Mouse (Mus musculus) liver, embryonic 11.5 days (tissue): ENCODE data around the gene Wnk2. TPM values are rescaled to one million over a fixed set of nuclear protein-coding genes. Genes with fewer than 3 reads are reported as not detected.

Experiments
- ATAC-seq: fragments of 200-750 bp; cut with Nextera tagmentation; replicated peaks from 2 replicates; pipeline ENCODE4 v1.8.0; 2017; ENCODE audit warnings: moderate number of reproducible peaks, mild to moderate bottlenecking, moderate TSS enrichment, moderate library complexity; ENCODE audit not compliant: low FRiP score
- DNase-seq: peaks from one replicate; pipeline ENCODE4 v3.0.0-alpha.2; 2017; ENCODE audit warnings: low spot score
- H3K27ac ChIP-seq: fragments of 300-500 bp; sonication (generic); 2 replicates; pipeline ENCODE4 v1.5.1; 2014; ENCODE audit warnings: mild to moderate bottlenecking, low read depth, low read length, control low read depth
- H3K27me3 ChIP-seq: fragments of 300-500 bp; sonication (generic); replicated peaks from 2 replicates; pipeline ENCODE4 v1.6.1; 2014; ENCODE audit warnings: low read length, mixed read lengths; ENCODE audit not compliant: control insufficient read depth, insufficient read depth
- H3K36me3 ChIP-seq: fragments of 300-500 bp; sonication (generic); 2 replicates; pipeline ENCODE4 v1.6.1; 2014; ENCODE audit warnings: mild to moderate bottlenecking, low read length, moderate library complexity, mixed read lengths; ENCODE audit not compliant: control insufficient read depth, insufficient read depth
- H3K4me1 ChIP-seq: fragments of 300-500 bp; sonication (generic); replicated peaks from 2 replicates; pipeline ENCODE4 v1.6.1; 2014; ENCODE audit warnings: low read length, mixed read lengths; ENCODE audit not compliant: control insufficient read depth, insufficient read depth
- H3K4me2 ChIP-seq: fragments of 300-500 bp; sonication (generic); 2 replicates; pipeline ENCODE4 v1.6.1; 2014; ENCODE audit warnings: mild to moderate bottlenecking, control low read depth, moderate library complexity
- H3K4me3 ChIP-seq: fragments of 300-500 bp; sonication (generic); 2 replicates; pipeline ENCODE4 v1.5.1; 2014; ENCODE audit warnings: low read depth, low read length, control low read depth
- H3K9ac ChIP-seq: fragments of 300-500 bp; sonication (generic); 2 replicates; pipeline ENCODE4 v1.6.1; 2014; ENCODE audit warnings: low read depth, low read length, control low read depth
- H3K9me3 ChIP-seq: fragments of 300-500 bp; sonication (generic); 2 replicates; pipeline ENCODE4 v1.6.1; 2016; ENCODE audit warnings: low read length, inconsistent platforms, mixed read lengths; ENCODE audit not compliant: control insufficient read depth
- WGBS: fragments of 180-500 bp; shearing (Covaris S2); extraction: QIAGEN DNeasy Blood & Tissue Kit; methylation state at CpG from one replicate; pipeline ENCODE4 v1.1.7; 2014; 5-methylcytosine and 5-hydroxymethylcytosine counted together
- polyA plus RNA-seq: library from polyadenylated mRNA; unstranded; fragments of >200 nt; fragmentation: Nextera tagmentation; extraction: Ambion mirVana; gene quantifications from 2 replicates; pipeline ENCODE4 v1.2.1, GENCODE M21; 2014

The Wnk2 gene
- polyA plus RNA-seq, 1 experiment from 2014 or later: 0.45 TPM

GRCm38 (mm10) chr13:49129845-49130244, 18.0 kb downstream of the Wnk2 start:
- no peak for ATAC-seq
- Histone ChIP-seq H3K27me3 (no peaks in the 10 kb centered on the region; the same call in 1 of the 2 replicates), H3K4me1 (no peaks in the 10 kb centered on the region; the same call in none of the 2 replicates), H3K36me3 (no peaks in the 10 kb centered on the region), H3K27ac (no peak overlapping the region), H3K9me3 (no peaks in the 10 kb centered on the region), H3K9ac (no peak overlapping the region), H3K4me2 (no peak overlapping the region), H3K4me3 (no peak overlapping the region)
- WGBS: 34% methylated on average over 4 of the region's 4 CpGs
- no peak for DNase-seq

GRCm38 (mm10) chr13:49129154-49129553, 18.7 kb downstream of the Wnk2 start:
- no peak overlapping the region for H3K4me3 ChIP-seq
- no peak for ATAC-seq
- no peaks in the 10 kb centered on the region; the same call in none of the 2 replicates for H3K4me1 ChIP-seq
- DNase-seq: no peak
- H3K27me3 ChIP-seq: no peaks in the 10 kb centered on the region; the same call in 1 of the 2 replicates
- no peak overlapping the region for H3K4me2 ChIP-seq
- H3K27ac ChIP-seq: no peak overlapping the region
- H3K9me3 ChIP-seq: no peaks in the 10 kb centered on the region
- no peak overlapping the region for H3K9ac ChIP-seq
- no peaks in the 10 kb centered on the region for H3K36me3 ChIP-seq
- WGBS: 80% methylated on average over 1 of the region's 1 CpGs

- no peak overlapping the region for H3K27ac ChIP-seq
- H3K4me1 ChIP-seq: no peaks in the 10 kb centered on the region; the same call in 1 of the 2 replicates
- DNase-seq: no peak
- H3K4me3 ChIP-seq: no peak overlapping the region
- H3K4me2 ChIP-seq: no peak overlapping the region
- no peaks in the 10 kb centered on the region for H3K9me3 ChIP-seq
- 65% methylated on average over 15 of the region's 15 CpGs for WGBS
- no peaks in the 10 kb centered on the region for H3K27me3 ChIP-seq
- no peak for ATAC-seq
- no peaks in the 10 kb centered on the region for H3K36me3 ChIP-seq
- no peak overlapping the region for H3K9ac ChIP-seq
Observed at GRCm38 (mm10) chr13:49127844-49128631, 19.8 kb downstream of the Wnk2 start.

GRCm38 (mm10) chr13:49122106-49122505, 25.7 kb downstream of the Wnk2 start:
- Histone ChIP-seq H3K4me1 (no peaks in the 10 kb centered on the region), H3K27me3 (no peaks in the 10 kb centered on the region), H3K27ac (no peak overlapping the region), H3K4me2 (no peak overlapping the region), H3K9me3 (no peaks in the 10 kb centered on the region), H3K36me3 (no peaks in the 10 kb centered on the region), H3K4me3 (no peak overlapping the region), H3K9ac (no peak overlapping the region)
- DNase-seq (no peak), ATAC-seq (no peak)
- WGBS: 72% methylated on average over 4 of the region's 4 CpGs

- no peaks in the 10 kb centered on the region for H3K36me3 ChIP-seq
- no peaks in the 10 kb centered on the region for H3K4me1 ChIP-seq
- no peak overlapping the region for H3K9ac ChIP-seq
- 81% methylated on average over 8 of the region's 8 CpGs for WGBS
- no peak overlapping the region for H3K4me2 ChIP-seq
- H3K4me3 ChIP-seq: no peak overlapping the region
- H3K27ac ChIP-seq: no peak overlapping the region
- H3K27me3 ChIP-seq: no peaks in the 10 kb centered on the region
- ATAC-seq: no peak
- H3K9me3 ChIP-seq: no peaks in the 10 kb centered on the region
- no peak for DNase-seq
Observed at GRCm38 (mm10) chr13:49117563-49117962, 30.3 kb downstream of the Wnk2 start.

GRCm38 (mm10) chr13:49114921-49115320, 32.9 kb downstream of the Wnk2 start:
- 88% methylated on average over 14 of the region's 14 CpGs for WGBS
- no peaks in the 10 kb centered on the region for H3K4me1 ChIP-seq
- no peak overlapping the region for H3K27ac ChIP-seq
- no peaks in the 10 kb centered on the region for H3K9me3 ChIP-seq
- DNase-seq (no peak), ATAC-seq (no peak)
- H3K4me2 ChIP-seq: no peak overlapping the region
- H3K9ac ChIP-seq: no peak overlapping the region
- H3K36me3 ChIP-seq: no peaks in the 10 kb centered on the region
- H3K27me3 ChIP-seq: no peaks in the 10 kb centered on the region
- H3K4me3 ChIP-seq: no peak overlapping the region

- DNase-seq (no peak), ATAC-seq (no peak)
- Histone ChIP-seq H3K36me3 (no peaks in the 10 kb centered on the region), H3K9me3 (no peaks in the 10 kb centered on the region), H3K27me3 (no peaks in the 10 kb centered on the region), H3K27ac (no peak overlapping the region), H3K9ac (no peak overlapping the region), H3K4me1 (no peaks in the 10 kb centered on the region), H3K4me3 (no peak overlapping the region), H3K4me2 (no peak overlapping the region)
- 61% methylated on average over 4 of the region's 4 CpGs for WGBS
Observed at GRCm38 (mm10) chr13:49114116-49114515, 33.7 kb downstream of the Wnk2 start.

GRCm38 (mm10) chr13:49113345-49113744, 34.5 kb downstream of the Wnk2 start:
- WGBS: 76% methylated on average over 4 of the region's 4 CpGs

GRCm38 (mm10) chr13:49112652-49113051, 35.2 kb downstream of the Wnk2 start:
- Histone ChIP-seq H3K36me3 (no peaks in the 10 kb centered on the region), H3K4me1 (no peaks in the 10 kb centered on the region), H3K4me3 (no peak overlapping the region), H3K27ac (no peak overlapping the region), H3K9ac (no peak overlapping the region), H3K9me3 (no peaks in the 10 kb centered on the region), H3K4me2 (no peak overlapping the region), H3K27me3 (no peaks in the 10 kb centered on the region)
- no peak for ATAC-seq
- DNase-seq: no peak
- WGBS: 78% methylated on average over 8 of the region's 8 CpGs

More at GRCm38 (mm10) chr13:49113345-49113744, 34.5 kb downstream of the Wnk2 start:
- Histone ChIP-seq H3K9ac (no peak overlapping the region), H3K4me2 (no peak overlapping the region), H3K27me3 (no peaks in the 10 kb centered on the region), H3K4me3 (no peak overlapping the region), H3K36me3 (no peaks in the 10 kb centered on the region), H3K9me3 (no peaks in the 10 kb centered on the region), H3K27ac (no peak overlapping the region), H3K4me1 (no peaks in the 10 kb centered on the region)
- ATAC-seq (no peak), DNase-seq (no peak)
